Mouse (Mus musculus) urinary bladder, postnatal 14 days (tissue): ENCODE results near the gene Gm4763.
A peak's percentile ranks its signal among the peaks of the same experiment; 100 is the strongest.
"Not testable (repeated sequence)": the region's sequence is repeated elsewhere in the genome, so short reads cannot be mapped to it uniquely, and the experiment has no call there.

Experiments
- DNase-seq: peaks from one replicate; pipeline ENCODE4 v3.0.0; 2021; ENCODE audit warnings: low spot score

The Gm4763 gene

DNA sequence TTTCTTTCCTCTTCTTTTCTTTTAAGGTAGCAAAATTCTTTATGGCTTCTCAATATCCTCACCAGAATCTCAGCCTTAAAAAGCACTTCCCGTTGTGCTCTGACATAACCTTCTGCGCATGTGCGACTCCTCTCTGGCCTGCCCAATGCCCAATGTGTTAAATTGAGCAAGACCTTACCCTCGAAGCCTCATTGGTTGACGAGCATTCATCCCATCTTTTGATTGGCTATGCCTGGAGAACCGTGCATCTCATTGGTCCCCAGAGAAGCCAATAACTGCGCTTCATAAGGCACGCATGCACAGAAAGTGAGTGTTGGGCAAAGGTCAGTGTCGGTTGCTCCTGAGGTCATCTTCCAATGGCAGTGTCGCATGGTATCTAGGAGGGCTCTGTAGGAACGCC is at the start of gene Gm4763:
Gm4763 (minus strand) TSS at position 101 of the 400 bp plus-strand sequence.
- not testable (repeated sequence) for DNase-seq

DNA sequence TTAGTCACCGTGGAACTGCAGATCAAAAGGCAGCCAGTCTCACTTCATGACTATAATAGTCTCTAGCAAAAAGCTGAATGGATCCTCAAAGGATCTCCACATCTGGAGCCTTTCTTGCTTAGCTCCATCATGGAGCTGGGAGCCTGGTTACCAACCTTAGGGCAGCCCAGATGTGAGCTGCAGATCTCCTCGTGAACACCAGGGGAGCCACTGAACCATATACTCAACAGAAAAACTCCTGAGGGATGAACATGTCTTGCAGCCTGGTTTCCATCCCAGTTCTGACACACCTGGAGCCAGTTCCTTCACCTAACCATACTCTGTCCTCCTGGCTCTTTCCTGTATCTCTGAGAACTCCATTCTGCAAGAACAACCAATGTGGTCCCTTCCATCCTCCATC is 49.4 kb upstream of the Gm4763 start:
- no peak for DNase-seq

DNA sequence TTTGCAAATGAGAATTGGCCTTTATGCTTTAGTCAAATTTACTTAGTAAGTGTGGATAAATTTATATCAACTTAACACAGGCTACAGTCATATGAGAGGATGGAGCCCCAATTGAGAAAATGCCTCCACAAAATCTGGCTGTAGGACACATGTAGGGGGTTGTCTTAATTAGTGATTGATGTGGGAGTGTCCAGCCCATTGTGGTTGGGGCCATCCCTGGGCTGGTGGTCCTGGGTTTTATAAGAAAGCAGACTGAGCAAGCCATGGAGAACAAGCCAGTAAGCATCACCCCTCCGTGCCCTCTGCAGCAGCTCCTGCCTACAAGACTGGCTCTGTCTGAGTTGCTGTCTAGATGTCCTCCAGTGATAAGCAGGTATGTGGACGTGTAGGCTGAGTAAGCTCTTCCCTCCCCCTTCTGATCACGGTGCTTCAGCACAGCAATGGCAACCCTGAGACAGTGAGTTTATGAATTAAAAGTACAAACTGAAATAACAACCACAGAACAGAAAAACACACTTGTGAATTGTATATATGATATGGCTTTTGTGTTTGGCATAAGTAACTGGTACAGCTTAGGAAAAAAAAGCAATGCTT is 47.3 kb upstream of the Gm4763 start:
- no peak for DNase-seq

DNA sequence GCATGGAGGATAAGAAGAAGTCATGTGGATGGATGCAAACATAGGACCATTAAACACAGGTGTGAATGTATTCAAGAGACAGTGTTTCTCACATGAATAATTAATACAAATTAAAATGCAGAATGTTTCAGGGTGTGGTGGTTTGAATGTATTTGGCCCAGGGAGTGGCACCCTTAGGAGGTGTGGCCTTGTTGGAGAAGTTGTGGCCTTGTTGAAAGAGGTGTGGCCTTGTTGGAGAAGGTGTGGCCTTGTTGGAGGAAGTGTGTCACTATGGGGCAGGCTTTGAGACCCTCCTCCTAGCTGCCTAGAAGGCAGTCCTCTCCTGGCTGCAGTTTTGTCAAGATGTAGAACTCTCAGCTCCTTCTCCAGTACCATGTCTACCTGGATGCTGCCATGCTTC is 44.7 kb upstream of the Gm4763 start:
- DNase-seq = no peak

DNA sequence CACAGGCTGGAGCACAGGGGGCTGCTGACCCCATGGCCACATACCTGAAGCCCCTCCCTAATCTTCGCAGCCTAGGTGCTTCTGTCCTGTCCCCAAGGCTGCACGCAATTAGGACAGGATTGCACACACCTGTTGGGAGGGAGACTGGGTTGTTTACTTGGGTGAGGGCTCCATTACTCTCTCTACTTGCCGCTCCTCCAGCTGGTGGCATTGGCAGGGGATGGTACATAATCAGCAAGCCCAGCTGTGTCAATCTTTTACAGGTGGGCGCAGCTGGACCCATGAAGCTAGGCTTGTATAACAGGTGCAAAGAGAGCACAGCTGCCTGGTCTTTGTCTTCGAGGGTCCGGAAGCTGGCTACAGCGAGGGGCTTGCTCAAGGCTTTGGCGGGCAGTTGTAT is 35.9 kb upstream of the Gm4763 start:
- DNase-seq = no peak

DNA sequence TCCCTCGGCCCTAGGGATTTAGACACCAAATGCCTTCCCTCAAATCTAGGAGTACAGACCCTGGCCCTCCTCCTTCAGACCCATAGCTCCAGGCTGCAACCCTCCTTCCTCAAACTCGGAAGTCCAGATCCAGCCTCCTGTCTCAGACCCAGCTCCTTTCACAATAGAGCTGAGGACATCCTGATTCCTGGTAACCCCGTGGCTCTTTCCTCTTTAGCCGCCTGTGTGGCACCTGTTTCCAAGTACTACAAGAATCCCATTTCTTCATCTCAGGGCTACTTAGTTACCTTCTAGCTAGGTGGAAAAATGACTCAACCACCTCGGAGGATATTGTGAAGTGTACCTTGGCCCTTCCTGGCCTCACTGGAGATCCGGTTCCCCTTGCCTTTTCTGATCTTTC is 34.5 kb upstream of the Gm4763 start:
- no peak for DNase-seq

DNA sequence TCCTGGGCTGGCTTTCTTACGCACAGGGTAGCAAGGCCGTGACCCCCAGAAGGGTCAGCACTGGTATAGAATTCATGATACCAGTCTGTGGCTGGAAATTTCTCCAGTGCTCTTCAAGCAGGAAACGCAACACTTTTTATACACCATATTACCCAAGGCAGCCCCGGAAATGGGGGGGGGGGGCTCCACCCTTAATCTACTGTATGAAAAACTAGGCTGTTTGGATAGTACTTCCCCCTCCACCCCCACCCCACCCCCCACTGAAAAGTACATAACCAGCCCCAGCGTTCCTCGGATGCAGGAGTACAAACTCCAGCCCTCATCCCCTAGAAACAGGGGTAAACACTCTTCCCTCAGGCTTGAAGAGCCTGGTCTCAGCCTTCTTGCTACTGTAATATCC is 33.5 kb upstream of the Gm4763 start, which contains the start of gene Cd177:
Cd177 (minus strand) TSS at position 101 of the 400 bp plus-strand sequence.
- no peak for DNase-seq

DNA sequence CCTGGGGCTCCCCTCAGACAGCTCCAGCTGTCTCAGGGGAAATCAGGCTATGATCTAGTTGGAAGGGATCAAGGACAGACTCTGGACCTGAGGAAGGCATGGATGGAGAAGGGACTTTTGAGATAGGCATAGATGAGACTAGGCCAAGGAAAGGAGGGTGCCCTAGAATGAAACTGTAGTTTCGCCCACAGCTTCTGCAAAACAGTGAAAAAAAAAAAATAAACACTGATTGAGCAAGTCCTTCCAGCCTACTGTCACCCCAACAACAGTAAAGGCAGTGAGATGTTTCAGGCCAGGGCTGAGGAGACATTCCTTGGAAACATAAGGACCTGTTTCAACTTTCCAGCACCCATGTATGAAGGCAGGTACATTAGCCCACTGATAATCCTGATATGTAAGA is 31.8 kb upstream of the Gm4763 start:
- DNase-seq = no peak

DNA sequence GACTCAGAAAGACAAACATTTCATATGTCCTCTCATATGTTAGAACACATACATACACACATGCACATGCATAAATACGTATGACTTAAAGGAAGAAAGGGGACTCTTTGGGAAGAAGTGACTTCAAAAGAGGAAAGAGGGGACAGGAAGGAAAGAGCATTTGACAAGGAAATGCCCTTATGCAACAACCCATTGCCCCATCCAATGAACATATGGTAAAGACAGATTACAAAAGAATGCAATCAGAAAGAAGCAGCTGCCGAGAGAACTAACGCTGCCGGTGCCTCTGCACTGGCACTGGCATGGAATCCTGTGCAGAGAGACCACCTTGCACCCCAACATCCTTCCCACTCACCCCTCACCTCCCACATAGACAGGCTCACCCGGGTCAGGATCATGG is 26.8 kb upstream of the Gm4763 start:
- DNase-seq = no peak

DNA sequence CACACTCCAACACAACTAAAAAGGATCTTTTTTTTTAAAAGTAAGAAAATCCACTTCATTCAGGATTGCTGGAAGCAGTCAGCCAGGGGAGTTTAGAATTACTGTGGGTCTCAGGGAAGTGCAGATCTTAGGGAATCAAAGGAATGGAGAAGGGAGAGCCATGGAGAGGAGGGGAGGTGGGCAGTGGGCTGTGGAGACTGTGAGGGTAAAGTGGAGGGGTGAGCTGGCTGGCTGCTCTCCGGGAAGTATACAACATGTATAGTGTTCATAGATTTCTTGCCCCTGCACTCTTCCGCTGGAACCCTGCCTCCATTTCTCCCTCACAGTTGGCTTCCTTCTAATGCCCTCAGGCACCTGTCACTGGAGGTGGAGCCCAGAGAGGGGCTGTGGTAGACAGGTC is 24.9 kb upstream of the Gm4763 start:
- no peak for DNase-seq

DNA sequence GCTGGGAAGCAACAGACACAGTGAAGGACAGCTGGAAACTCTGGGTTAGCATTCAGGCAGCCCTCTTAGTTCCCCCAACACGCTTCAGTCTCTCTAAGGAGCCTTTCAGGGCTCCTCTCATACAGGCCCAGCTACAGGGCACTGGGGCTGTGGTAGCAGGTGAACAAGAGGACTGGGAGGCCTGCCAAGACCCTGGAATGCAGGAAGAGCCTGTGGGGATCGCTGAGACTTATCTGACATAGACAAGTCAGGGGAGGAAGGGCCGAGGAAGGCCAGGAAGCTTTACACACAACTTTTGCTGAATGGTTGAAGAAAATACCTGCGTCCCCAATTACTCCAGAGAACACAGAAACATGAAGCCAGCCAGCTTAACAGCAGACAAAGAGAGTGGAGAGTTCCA is 24.0 kb upstream of the Gm4763 start:
- no peak for DNase-seq

DNA sequence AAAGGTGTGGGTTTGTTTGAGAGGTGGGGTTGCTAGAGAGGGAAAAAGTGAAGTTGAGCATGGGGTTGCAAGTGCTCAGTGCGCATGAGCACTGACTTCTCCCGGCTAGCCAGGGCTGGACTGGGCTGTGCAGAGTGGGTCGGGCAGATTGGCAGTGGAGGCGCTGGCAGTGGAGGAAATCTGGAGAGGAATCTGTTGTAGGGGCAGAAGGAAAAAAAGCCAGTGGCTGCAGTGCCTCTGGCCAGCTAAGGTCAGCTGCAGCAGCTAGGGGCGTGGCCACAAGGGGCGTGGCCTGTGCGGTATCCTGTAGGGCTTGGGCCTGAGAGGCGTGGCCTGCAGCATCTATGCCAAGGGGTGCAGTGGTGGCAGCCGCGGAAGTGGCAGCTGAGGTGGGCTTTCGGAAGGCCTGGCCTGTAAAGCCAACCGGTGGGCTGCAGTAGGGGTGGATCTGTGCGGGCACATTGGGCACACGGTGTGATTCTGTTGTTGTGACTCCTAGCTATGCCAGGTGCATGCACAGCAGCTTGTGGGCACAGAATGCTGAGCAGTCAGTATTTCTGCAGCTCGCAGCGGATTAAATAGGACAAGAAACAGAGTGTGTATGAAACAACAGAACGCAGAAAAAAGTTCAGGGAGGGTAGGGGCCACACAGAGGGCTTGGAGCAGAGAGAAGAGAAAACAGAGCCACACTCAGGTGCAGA is 9.4 kb upstream of the Gm4763 start:
- peak; percentile 16 for DNase-seq

DNA sequence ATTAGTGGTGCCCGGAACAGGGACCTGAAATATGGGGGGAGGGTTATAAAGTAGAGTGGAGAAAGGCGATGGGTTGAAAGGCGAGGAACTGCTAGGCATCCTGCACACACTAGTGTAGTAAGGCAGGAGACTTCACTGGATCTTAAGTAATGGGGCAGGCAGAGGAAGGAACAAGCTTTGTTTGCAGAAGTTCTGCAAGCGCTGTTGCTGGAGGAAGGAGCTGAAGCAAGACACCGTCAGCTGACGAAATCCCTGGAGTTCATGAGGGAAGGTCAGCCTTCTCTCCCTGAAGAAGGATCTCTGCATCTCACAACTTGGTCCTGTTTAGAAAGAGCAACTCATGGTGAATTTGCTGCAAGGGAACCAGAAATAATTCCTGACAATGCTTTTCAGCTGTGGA is 11.7 kb downstream of the Gm4763 start:
- DNase-seq = no peak

DNA sequence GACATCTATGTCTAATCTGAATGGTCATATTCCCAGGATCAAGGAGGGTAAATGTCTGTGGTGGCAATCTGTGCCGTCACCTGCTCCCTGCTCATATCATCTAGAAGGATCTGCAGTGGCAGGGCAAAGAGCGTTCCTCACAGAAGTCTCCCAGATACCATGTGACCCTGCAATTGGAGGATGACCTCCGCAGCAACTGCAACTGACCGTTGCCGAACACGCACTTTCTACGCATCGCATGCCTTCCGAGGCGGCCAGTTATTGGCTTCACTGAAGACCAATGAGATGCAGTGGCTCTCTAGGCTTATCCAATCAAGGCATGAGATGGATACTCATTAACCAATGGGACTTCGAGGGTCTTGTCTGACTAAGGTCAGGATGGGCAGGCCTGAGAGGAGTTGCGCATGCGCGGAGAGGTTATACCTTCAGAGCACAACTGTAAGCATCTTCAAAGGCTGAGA is 17.8 kb downstream of the Gm4763 start, which contains the start of gene BC049730:
BC049730 (plus strand) TSS at position 411 of the 461 bp plus-strand sequence.
- DNase-seq = no peak

DNA sequence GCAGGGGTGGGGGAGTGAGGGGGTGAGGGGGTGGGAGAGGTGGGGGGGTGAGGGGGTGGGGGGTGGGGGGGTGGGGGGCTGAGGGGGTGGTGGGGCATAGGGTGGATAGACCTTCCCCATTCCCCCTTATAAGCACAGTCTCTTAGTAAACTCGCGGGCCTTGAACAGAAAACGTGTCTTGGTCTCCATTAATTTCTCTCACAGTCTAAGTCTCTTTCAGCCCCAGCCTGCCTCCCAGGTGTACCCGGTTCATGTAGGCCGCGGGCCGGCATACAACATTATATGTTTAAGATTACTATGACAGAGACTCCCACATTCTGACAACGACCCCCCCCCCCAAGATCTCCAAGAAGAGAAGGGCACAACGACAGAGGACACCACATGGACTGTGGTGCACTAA is 23.9 kb downstream of the Gm4763 start:
- DNase-seq = not testable (repeated sequence)

DNA sequence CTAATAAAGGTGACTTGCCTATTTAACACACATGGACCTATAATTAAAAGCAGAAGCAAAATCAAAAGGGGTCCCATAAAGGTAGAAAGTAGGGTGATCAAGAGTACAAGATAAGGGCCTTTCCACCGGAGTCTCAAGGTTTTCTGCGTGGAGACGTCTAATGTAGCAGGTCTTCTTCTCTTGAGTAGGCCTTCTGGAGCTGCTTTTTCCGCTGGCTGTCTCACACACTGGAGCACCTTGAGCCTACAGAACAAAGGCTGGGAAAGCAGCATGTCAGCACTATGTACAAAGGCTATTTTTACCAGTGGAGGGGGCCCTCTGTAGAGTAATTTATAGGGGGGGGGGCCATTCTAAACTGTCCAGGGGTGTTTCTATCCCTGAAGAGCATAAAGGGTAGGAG is 28.8 kb downstream of the Gm4763 start:
- not testable (repeated sequence) for DNase-seq

DNA sequence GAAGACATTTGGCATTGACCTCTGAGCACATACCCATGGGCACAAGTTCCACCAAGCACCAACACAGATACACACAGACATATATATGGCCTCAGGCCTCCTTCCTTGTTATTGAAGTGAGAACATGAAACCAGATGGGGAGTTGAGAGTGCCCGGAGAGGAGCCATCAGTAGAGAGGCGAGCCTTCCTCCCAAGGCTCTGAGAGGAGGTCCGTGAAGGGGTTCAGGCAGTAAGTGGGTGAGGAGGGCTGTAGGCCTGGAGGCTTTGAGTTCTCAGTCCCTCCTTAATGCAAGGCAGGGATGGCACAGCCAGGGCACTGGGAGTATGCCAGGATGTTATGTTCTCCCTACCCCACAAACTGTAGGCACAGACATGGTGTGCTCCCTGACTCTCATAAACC is 34.0 kb downstream of the Gm4763 start:
- DNase-seq = not testable (repeated sequence)

DNA sequence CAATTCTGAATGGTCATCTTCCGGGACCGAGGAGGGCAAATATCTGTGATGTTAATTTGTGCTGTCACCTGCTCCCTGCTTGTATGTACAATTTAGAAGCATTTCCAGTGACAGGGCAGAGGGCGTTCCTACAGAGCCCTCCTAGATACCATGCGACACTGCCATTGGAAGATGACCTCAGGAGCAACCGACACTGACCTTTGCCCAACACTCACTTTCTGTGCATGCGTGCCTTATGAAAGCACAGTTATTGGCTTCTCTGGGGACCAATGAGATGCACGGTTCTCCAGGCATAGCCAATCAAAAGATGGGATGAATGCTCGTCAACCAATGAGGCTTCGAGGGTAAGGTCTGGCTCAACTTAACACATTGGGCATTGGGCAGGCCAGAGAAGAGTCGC is 39.2 kb downstream of the Gm4763 start:
- DNase-seq = not testable (repeated sequence)

DNA sequence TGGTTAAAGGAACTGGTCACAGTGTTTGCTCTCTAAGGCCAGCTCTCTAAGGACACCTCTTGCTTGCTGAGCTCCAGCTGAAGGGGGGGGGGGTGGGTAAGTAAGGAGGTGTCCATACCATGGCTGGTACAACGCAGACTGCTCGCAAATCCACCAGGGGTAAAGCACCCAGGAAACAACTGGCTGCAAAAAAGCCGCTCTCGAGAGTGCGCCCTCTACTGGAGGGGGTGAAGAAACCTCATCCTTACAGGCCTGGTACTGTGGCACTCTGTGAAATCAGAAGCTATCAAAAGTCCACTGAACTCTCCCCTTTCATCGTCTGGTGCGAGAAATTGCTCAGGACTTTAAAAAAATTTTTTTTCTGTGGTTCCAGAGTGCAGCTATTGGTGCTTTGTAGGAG is 42.6 kb downstream of the Gm4763 start:
- not testable (repeated sequence) for DNase-seq

DNA sequence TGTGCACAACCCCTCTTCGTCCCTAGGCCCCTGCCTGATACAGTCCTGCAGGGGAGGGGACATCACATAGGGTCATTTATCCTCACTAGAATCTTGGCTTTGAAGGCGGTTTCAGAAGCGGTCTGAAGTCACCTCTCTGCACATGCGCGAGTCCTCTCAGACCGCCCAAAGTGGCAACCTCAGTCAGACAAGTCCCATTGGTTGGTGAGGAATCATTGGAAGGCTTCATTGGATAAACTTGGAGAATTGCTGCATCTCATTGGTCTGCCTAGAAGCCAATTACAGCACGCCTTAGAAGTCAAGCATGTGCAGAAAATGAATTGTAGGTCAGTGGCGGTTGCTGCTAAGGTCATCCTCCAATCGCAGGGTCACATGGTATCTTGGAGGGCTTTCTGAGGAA is 50.1 kb downstream of the Gm4763 start, which contains the start of gene Tex101:
Tex101 (minus strand) TSS at position 101 of the 400 bp plus-strand sequence.
- DNase-seq = no peak

DNA sequence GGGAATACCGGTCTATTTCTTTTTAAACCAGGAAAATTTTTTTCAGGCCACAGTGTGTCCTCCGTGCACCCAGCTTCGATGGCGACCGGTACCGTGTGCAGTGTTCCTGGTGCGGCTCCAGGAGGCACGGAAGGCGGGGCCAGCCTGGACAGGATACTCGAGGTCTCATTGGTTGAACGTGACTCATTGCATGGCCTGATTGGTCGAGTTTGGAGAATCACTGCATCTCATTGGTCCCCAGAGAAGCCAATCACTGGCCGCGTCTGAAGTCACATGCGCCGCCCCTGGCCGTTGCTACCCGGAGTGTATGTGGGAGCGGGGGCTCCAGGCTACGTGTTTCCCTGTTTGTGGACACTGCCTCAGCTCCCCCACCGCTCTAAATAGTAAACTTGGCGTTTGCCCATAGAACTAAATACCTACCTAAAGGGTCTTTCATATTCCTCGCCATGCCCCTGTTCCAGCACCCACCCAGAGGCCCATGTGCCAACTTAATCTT is 54.7 kb downstream of the Gm4763 start:
- DNase-seq = no peak
